Mouse (Mus musculus) kidney, adult 2 months (tissue): Measurements from ENCODE around the gene Ppm1f. TPM values are rescaled to one million over a fixed set of nuclear protein-coding genes. Genes with fewer than 3 reads are reported as not detected.

ENCODE experiments used
- DNase-seq: peaks from one replicate; pipeline ENCODE4 v3.0.0; 2021
- H3K27ac ChIP-seq: fragments of 200-500 bp; 2 replicates; pipeline ENCODE4 v1.5.1; 2012; ENCODE audit warnings: low read depth, low read length, control low read depth, inconsistent platforms; ENCODE audit not compliant: insufficient read depth
- H3K27me3 ChIP-seq: fragments of 200-500 bp; replicated peaks from 2 replicates; pipeline ENCODE4 v1.6.1; 2012; ENCODE audit warnings: mild to moderate bottlenecking, moderate library complexity, low read length, inconsistent platforms; ENCODE audit not compliant: control insufficient read depth, insufficient read depth
- H3K36me3 ChIP-seq: fragments of 200-500 bp; 2 replicates; pipeline ENCODE4 v1.6.1; 2012; ENCODE audit warnings: mild to moderate bottlenecking, moderate library complexity, low read length, inconsistent platforms; ENCODE audit not compliant: control insufficient read depth, insufficient read depth
- H3K4me1 ChIP-seq: fragments of 200-500 bp; 2 replicates; pipeline ENCODE4 v1.6.1; 2011; ENCODE audit warnings: low read length; ENCODE audit not compliant: control insufficient read depth, insufficient read depth
- H3K4me3 ChIP-seq: fragments of 200-500 bp; 2 replicates; pipeline ENCODE4 v1.5.1; 2011; ENCODE audit warnings: mild to moderate bottlenecking, low read depth, low read length, control low read depth; ENCODE audit not compliant: insufficient read depth
- CTCF ChIP-seq: fragments of 200-500 bp; conservative IDR thresholded peaks from 2 replicates; pipeline ENCODE4 v1.5.1; 2011; ENCODE audit warnings: low read depth, mild to moderate bottlenecking, control low read depth, low read length, moderate library complexity, mixed read lengths; ENCODE audit not compliant: insufficient read depth, insufficient read length
- POLR2A ChIP-seq: fragments of 200-500 bp; IDR thresholded peaks from one replicate; pipeline ENCODE4 v1.6.1; 2011; ENCODE audit warnings: low read depth, low read length, control low read depth
- WGBS: fragments of 180-500 bp; shearing (Covaris S2); methylation state at CpG from one replicate; pipeline ENCODE4 v1.1.7; 2018; 5-methylcytosine and 5-hydroxymethylcytosine counted together
- polyA plus RNA-seq: library from polyadenylated mRNA; depleted of rRNA; stranded (reverse); fragments of >200 nt; gene quantifications from 2 replicates; pipeline ENCODE4 v1.2.3, GENCODE M21; 2012

Gene Ppm1f
- polyA plus RNA-seq, 1 experiment, result 15.2 TPM

DNA sequence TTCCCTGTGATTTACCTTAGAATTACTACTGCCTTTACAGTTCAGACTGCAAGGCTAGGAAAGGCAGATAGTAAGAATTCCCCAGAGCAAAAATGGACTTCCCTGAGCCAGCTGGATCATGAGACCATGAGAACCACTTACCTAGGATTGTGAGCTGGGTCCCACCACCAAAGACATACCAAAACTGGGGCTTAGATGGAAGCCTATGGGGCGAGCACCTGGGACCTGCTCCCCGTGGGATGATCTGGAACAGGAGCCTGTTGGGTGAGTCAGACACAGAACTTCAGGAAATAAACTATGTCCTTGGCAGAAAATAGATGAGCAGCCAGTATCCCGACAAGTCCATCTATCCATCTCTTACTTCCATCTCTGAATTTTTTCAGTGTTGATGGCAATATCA, 34.0 kb upstream of the Ppm1f start:
- Histone ChIP-seq H3K4me3 (no peak overlapping the region), H3K4me1 (no peaks in the 10 kb centered on the region; the same call in 1 of the 2 replicates), H3K27ac (no peak overlapping the region), H3K27me3 (no peaks in the 10 kb centered on the region), H3K36me3 (no peaks in the 10 kb centered on the region)
- TF ChIP-seq POLR2A (no peak), CTCF (no peak)
- WGBS, result 79% methylated on average over 3 of the region's 3 CpGs
- no peak for DNase-seq

DNA sequence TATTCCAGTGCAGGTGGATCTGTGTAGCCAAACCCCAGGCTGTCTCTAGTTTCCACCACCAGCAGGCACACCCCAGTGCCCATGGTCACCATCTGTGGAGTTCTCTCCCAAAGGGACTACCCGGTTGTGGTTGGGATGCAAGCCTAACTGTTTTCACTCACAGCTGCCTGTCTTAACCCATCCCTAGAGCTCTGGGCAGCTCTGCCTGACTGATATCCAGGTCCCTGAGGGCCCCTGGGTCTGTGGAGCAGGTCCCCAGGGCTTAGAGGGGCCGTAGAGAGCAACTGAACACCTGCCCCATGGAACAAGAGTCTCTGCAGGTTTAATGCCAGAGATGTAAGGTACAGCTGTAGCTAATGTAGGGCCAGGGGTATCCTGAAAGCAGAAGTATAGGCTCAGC, 32.3 kb upstream of the Ppm1f start, which contains the start of gene Igll1:
Gene Igll1, minus strand, starts transcription at position 8 of the 400 bp plus-strand sequence.
- H3K36me3 ChIP-seq, result no peaks in the 10 kb centered on the region
- 73% methylated on average over 2 of the region's 2 CpGs for WGBS

DNA sequence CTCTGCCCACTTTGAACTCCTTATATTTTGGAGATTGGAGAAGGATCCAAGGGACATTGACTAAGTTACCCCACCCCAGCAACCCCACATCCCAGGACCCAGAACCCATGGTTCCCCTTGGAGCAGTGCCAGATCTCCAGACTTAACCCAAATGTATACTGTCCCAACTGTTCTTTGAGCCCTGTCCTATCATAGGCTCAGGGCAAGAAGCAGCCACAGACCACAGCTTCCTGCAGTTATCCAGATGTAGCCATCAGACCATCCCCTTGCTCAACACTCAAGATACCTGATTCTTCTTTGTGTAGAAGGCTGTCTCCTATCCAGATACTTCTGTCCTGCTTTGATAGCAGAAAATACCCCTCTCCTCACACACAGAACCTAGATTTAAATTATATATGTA, 31.1 kb upstream of the Ppm1f start:
- no peak for TF ChIP-seq POLR2A
- no peak for TF ChIP-seq CTCF
- peak overlapping the region; percentile 76 for H3K27ac ChIP-seq

More for the DNA sequence above, 32.3 kb upstream of the Ppm1f start, which contains the start of gene Igll1:
- H3K4me3 ChIP-seq, result no peak within 1 kb of the TSS
- no peaks in the 10 kb centered on the region; the same call in 1 of the 2 replicates for H3K4me1 ChIP-seq
- no peak for DNase-seq
- peak within 1 kb of the TSS; percentile 76 for H3K27ac ChIP-seq
- TF ChIP-seq POLR2A (no peak), CTCF (no peak)
- H3K27me3 ChIP-seq, result no peaks in the 10 kb centered on the region

DNA sequence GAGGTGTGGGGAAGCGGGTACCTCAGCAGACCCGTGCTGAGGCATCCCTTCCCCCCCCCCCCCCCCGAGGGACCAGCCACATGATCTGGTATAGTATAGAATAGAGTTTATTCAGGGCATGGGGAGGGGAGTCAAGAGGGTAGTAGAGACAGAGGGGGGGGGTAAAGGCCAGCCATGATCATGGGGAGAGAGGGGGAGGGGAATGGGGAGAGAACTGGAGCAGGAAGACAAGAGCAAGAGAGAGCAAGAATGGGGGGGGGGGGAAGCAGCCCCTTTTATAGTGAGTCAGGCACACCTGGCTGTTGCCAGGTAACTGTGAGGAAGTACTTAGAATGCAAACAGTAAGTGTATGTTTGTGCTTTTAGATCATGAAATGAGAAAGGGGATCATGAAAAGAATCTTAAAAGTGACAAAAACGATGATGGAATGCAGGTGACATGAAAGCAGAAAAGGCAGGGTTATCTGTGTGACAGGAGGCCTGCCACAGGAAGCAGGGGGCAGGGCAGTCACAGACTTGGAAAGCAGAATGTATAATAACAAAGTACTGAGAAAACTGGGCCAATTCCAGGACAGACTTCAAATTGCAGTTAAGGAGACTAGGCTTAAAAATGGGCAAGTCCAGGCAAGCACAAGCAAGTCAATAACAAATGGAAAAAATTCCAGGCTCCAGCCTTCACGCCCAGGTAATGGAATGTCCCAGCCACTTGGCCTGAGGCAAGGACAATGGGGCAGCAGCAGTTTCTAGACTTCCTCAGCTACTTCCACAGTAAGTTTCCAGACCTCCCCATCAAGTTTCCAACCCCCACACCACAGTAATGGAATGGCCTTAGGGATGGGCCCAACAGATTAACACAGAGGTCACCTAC, 30.3 kb upstream of the Ppm1f start:
- peak overlapping the region; percentile 91 for H3K27ac ChIP-seq
- DNase-seq, result peak; percentile 89
- H3K4me3 ChIP-seq, result no peak overlapping the region
- TF ChIP-seq POLR2A (no peak), CTCF (no peak)
- H3K27me3 ChIP-seq, result no peaks in the 10 kb centered on the region
- no peaks in the 10 kb centered on the region for H3K36me3 ChIP-seq
- H3K4me1 ChIP-seq, result no peaks in the 10 kb centered on the region; the same call in 1 of the 2 replicates
- WGBS, result 29% methylated on average over 5 of the region's 5 CpGs

More for the DNA sequence above, 31.1 kb upstream of the Ppm1f start:
- no peaks in the 10 kb centered on the region for H3K36me3 ChIP-seq
- DNase-seq, result no peak
- no peaks in the 10 kb centered on the region; the same call in 1 of the 2 replicates for H3K4me1 ChIP-seq
- H3K27me3 ChIP-seq, result no peaks in the 10 kb centered on the region
- H3K4me3 ChIP-seq, result no peak overlapping the region

DNA sequence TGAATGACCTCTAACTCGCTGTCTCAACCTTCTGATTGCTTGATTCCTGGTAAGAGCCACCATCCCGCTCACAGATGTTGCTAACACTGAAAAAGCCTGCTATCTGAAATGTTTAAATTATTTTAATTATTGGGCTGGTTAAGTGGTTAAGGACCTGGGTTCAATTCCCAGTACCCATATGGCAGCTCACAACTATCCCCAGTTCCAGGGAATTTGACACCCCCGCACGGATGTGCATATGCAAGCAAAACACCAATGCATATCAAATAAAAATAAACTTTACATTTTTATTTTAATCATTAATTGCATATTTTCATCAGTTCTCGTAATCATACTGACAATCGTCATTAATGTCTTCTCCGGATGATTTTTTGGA, 26.0 kb upstream of the Ppm1f start:
- Histone ChIP-seq H3K4me3 (peak overlapping the region; percentile 79), H3K36me3 (peaks cover 1% of the 10 kb centered on the region; the same call in 1 of the 2 replicates), H3K27ac (peak overlapping the region; percentile 48), H3K4me1 (no peaks in the 10 kb centered on the region; the same call in 1 of the 2 replicates), H3K27me3 (no peaks in the 10 kb centered on the region)
- TF ChIP-seq CTCF (no peak), POLR2A (no peak)
- DNase-seq, result no peak
- WGBS, result 32% methylated on average over 7 of the region's 7 CpGs

DNA sequence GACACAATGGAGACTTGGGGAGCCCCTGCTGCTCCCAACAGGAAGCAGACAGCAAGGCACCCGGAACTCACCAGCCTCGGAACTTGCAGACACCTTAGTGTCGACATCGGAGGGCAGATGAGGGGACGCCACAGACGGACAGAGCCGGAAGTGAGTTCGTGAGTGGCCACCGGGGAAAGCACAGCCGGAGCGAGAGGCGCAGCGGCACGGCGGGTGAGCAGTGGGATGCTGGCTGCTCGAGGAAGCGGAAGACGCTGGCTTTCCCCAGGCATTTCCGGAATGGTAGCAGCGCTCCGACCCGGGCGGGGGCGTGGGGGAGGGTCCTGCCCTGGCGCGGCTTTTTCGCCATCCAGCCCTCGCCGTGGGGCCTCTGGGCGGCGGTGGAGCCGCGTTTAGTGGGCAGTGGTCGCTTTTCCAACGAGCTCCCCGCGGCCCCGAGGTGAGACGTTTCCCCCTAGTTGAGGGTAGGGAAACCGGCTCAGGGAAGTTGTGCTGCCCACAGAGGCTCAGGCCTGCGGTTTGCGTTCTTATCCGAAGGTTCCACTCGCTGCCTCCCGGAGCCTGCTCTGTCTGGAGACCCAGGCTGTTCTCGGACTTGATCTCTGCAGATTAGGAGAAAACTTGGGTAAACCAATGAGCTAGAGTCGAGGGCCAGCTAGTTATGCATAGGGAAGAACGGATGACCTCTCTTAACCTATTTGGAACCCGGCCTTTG, 25.5 kb upstream of the Ppm1f start, which contains the start of the genes Top3b and Vpreb1:
Gene Top3b, plus strand, starts transcription at position 120 of the 715 bp plus-strand sequence.
Gene Vpreb1, minus strand, starts transcription at position 227 of the 715 bp plus-strand sequence.
- DNase-seq, result peak; percentile 94
- H3K4me1 ChIP-seq, result no peaks in the 10 kb centered on the region; the same call in 1 of the 2 replicates
- peaks cover 1% of the 10 kb centered on the region; the same call in 1 of the 2 replicates for H3K36me3 ChIP-seq
- TF ChIP-seq POLR2A (peak; percentile 75), CTCF (0 out of 2 replicates have a peak, but pooled peaks have one; percentile 28)
- H3K27me3 ChIP-seq, result no peaks in the 10 kb centered on the region
- H3K4me3 ChIP-seq, result peak within 1 kb of the TSS; percentile 79
- WGBS, result under 1% methylated on average over 49 of the region's 49 CpGs
- H3K27ac ChIP-seq, result peak within 1 kb of the TSS; percentile 91
